Mouse (Mus musculus): ENCODE measurements around the gene Pcdh7.

Pcdh7 gene

GRCm38 (mm10) chr5:57743956-57744661 is 26.3 kb downstream of the Pcdh7 start:
- no peak for ATAC-seq (ENCODE audit: insufficient number of reproducible peaks, low FRiP score, low TSS enrichment)

- no peak for ATAC-seq (ENCODE audit: insufficient number of reproducible peaks, low FRiP score, low TSS enrichment)
Observed at GRCm38 (mm10) chr5:57745879-57746278, 28.1 kb downstream of the Pcdh7 start.

GRCm38 (mm10) chr5:57750320-57750719 is 32.6 kb downstream of the Pcdh7 start:
- no peak for ATAC-seq (ENCODE audit: insufficient number of reproducible peaks, low FRiP score, low TSS enrichment)

DNA sequence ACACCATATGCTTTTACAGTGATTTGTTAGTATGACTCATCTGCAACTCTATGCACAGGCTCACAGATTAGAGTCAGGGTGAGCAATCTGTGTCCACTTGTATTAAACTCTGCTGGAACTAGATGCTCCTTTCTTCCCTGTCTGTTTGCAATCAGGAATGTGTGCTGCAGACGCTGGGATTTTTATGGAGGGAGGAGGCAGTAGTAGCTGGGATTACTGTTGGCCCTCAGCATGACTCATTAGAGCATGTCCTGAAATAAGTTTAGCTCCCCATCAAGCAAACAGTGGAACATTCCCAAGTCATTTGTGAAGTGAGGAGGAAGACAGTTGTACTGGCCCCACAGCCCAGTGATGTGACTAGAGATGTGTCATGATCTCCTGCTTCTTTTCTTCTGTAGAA is 38.0 kb downstream of the Pcdh7 start:
- no peak for ATAC-seq (ENCODE audit: insufficient number of reproducible peaks, low FRiP score, low TSS enrichment)

- ATAC-seq (ENCODE audit: insufficient number of reproducible peaks, low FRiP score, low TSS enrichment), result no peak
Observed at GRCm38 (mm10) chr5:57756726-57757424, 39.1 kb downstream of the Pcdh7 start.

- no peak for ATAC-seq (ENCODE audit: insufficient number of reproducible peaks, low FRiP score, low TSS enrichment)
Observed at GRCm38 (mm10) chr5:57757436-57757898, 39.7 kb downstream of the Pcdh7 start.

GRCm38 (mm10) chr5:57758968-57759367 is 41.2 kb downstream of the Pcdh7 start:
- ATAC-seq (ENCODE audit: insufficient number of reproducible peaks, low FRiP score, low TSS enrichment), result no peak

DNA sequence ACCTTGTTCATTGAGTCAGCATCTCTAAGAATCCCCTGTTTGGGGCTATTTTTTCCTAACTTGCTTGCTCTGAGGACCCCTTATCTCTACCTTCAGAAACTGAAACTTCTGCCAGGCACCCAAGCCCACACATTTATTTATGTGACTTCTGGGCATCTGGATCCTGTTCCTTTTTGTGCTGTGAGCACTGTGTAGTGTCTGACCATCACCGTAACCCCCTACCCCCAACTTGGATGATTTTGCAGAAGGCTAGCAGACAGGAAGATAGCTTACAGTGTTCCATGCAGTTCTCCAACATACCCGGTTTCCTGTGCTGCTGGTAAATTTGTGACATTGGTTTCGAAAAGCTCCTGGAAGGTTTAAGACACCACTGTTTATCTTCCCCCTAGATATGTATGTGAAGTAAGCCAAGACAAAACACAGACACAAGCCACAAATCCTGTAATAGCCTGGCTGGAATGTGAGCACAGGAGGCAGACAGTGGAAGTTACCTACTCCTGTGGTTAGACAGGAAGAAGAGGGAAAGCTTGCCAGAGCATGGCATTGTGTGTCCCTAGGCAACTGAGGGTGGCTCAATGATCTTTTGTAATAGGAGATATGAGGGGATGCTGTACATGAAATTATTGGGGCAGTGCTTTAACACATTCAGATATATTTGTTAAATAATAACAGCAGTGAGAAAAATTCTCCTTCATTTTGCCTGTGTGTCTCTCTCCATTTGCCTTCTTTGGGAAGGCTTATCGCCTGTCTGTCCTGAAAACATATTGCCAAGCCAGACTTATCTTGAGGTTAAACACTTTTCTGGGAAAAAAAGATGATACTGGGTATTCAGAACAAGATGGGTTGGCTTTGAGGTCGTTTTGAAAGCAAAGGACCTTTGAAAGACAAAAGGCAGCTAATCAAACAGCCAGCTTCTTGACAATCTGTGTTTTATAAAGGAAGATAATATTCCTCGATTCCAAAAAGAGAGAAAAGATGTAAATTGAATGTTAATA is 42.6 kb downstream of the Pcdh7 start:
- no peak for ATAC-seq (ENCODE audit: insufficient number of reproducible peaks, low FRiP score, low TSS enrichment)

DNA sequence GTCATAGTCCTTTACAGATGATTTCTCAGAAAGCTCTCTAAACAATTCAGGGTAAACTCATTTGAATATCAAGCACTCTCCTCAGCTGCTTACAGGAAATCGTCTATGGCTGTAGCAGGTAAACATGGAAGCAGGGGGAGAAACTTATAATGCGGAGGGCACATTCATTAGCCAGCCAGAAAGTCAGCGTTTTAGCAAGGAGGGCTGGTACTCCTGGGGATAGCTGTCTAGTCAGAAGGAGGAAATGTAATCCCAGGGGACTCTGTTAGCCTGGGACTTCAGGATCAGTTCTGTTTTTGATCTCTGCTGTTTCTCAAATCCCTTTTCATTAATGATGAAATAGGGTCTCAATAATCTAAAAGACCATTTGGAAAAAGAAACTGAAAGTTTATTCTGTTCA is 47.6 kb downstream of the Pcdh7 start:
- no peak for ATAC-seq (ENCODE audit: insufficient number of reproducible peaks, low FRiP score, low TSS enrichment)

DNA sequence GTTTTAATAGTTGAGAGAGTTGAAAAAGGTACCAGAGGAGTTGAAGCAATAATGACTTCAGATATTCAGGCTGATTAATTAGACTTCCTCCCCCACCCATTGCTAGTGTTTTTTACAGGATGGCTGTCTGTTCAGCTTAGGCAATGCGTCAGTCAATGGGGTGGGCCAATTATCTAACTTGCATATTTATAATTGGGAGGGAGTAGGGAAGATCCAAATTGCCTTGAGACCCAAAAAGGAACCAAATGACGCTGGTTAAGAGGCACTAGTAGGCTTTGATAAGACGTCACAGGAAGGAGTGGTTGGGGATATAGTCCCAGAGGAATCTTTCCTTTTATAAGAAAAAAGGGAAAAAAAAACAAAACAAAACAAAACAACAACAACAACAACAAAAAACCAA is 49.6 kb downstream of the Pcdh7 start:
- no peak for ATAC-seq (ENCODE audit: insufficient number of reproducible peaks, low FRiP score, low TSS enrichment)

DNA sequence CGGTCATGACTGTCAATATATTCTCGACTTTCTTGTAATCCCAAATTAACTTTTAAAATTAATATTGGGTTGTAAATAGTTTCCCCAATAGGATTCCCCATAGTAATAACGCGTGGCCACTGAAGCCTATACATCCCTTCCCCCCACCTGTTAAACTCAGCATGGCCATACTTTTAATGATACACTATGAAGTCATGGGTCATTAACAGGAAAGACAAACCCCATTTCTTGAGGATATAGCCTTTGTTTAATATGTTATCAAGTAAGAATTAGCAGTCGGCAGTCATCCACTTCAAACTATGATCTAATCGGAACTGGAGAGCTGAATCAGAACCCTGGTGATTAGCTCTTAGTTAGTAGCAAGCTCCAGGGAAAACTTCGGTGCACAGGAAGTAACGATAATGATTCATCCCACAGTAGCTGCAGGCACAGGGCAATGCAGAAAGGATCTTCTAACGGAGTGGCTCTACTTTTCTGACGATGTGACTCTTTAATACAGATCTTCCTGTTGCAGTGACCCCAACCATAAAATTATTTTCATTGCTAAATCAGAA is 50.8 kb downstream of the Pcdh7 start:
- no peak for ATAC-seq (ENCODE audit: insufficient number of reproducible peaks, low FRiP score, low TSS enrichment)

GRCm38 (mm10) chr5:57769644-57770043 is 51.9 kb downstream of the Pcdh7 start:
- no peak for ATAC-seq (ENCODE audit: insufficient number of reproducible peaks, low FRiP score, low TSS enrichment)

DNA sequence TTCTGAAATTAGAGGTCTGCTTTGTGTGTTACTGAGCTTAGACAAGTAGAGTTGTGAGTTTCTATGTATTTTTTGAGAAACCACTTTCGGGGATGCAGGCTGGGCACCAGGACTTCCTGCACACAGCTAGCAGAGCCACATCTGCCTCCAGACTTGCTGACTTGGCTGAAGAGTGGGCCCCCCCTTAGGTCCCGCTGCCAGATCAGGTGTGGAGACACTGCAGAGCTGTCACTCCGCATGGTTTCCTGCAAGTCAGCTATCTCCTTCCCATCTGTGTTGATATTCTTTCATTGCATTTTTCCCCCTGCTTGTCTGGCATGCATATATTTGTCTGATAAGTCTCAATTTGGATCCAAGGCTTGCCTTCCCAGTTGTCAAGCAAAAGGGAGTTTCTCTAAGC is 52.6 kb downstream of the Pcdh7 start:
- ATAC-seq (ENCODE audit: insufficient number of reproducible peaks, low FRiP score, low TSS enrichment), result no peak

GRCm38 (mm10) chr5:57771122-57771521 is 53.4 kb downstream of the Pcdh7 start:
- no peak for ATAC-seq (ENCODE audit: insufficient number of reproducible peaks, low FRiP score, low TSS enrichment)

DNA sequence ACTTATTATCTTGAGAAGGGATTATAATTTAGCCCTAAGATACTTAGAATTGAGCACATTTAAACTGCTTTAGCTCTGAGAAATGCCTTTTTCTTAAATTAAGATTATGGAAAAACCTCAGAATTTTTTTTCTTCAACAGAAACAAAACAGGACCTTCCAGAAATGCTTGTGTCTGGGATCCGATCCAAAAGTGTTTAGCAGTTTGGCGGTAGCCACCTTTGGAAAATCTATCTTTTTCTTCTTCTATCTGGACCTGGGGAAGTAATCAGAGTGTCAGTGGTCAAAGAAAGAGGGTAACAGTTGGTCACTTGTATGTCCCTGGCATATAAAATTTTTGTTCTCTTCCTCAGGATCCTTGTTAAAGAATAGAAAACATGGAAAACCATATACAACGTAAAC is 54.9 kb downstream of the Pcdh7 start:
- no peak for ATAC-seq (ENCODE audit: insufficient number of reproducible peaks, low FRiP score, low TSS enrichment)

GRCm38 (mm10) chr5:57774496-57774895 is 56.7 kb downstream of the Pcdh7 start:
- no peak for ATAC-seq (ENCODE audit: insufficient number of reproducible peaks, low FRiP score, low TSS enrichment)

GRCm38 (mm10) chr5:57778093-57778492 is 60.3 kb downstream of the Pcdh7 start:
- no peak for ATAC-seq (ENCODE audit: insufficient number of reproducible peaks, low FRiP score, low TSS enrichment)

DNA sequence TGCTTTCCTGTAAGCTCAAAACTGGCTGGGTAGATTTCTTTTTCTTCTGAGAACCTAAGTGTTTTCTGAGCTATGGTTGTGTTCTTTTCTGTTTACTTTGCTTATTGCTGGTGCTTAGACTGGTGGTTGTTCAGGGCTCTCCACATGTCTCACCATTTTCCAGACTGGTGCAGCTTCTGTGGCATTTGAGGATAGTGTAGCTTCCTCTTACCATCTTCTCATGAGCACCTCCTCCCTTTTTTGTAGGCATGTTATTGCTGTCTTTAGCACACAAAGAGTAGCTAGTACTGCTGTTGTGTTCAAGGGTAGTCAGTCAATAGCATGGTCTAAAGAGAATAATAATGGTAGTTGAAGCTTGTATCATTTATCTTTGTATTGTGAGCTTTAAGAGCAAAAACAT is 62.2 kb downstream of the Pcdh7 start:
- ATAC-seq (ENCODE audit: insufficient number of reproducible peaks, low FRiP score, low TSS enrichment), result no peak

DNA sequence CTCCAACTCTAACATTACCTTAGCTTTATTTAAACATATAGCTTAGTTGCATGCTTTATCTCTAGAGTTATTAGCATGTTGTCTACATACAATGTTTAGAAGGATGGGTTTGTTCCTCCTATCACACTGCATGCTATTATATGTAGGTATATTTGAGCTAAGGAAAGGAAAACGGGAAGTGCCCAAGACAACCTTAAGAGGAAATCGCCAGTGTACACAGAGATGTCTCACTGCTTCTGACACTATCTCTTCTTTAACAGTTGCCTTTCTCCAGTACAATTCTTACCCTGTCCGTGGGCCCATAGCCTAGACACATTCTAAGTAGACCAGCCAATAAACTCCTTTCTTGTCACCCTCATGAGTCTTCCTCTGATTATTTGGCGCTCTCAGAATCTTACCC is 62.8 kb downstream of the Pcdh7 start:
- ATAC-seq (ENCODE audit: insufficient number of reproducible peaks, low FRiP score, low TSS enrichment), result no peak

- ATAC-seq (ENCODE audit: insufficient number of reproducible peaks, low FRiP score, low TSS enrichment), result no peak
Observed at GRCm38 (mm10) chr5:57781950-57782349, 64.2 kb downstream of the Pcdh7 start.

- ATAC-seq (ENCODE audit: insufficient number of reproducible peaks, low FRiP score, low TSS enrichment), result no peak
Observed at GRCm38 (mm10) chr5:57782546-57782945, 64.8 kb downstream of the Pcdh7 start.

All from cerebellum, adult (tissue).